Mouse (Mus musculus): ENCODE data around the gene Ispd.

Ispd gene

GRCm38 (mm10) chr12:36533160-36533900, 152.1 kb downstream of the Ispd start:
- in situ Hi-C loops (cut with MboI; ENCODE audit: low pct_unique_long_range_greater_than_20kb in 1 of 2, low sequenced_read_pairs in 2 of 2, unreplicated experiment in 1 of 2) = no loop called here

- in situ Hi-C loops (cut with MboI; ENCODE audit: low pct_unique_long_range_greater_than_20kb in 1 of 2, low sequenced_read_pairs in 2 of 2, unreplicated experiment in 1 of 2) = no loop called here
Observed at GRCm38 (mm10) chr12:36534589-36534988, 153.3 kb downstream of the Ispd start.

GRCm38 (mm10) chr12:36545318-36545717, 164.1 kb downstream of the Ispd start:
- in situ Hi-C loops (cut with MboI; ENCODE audit: low pct_unique_long_range_greater_than_20kb in 1 of 2, low sequenced_read_pairs in 2 of 2, unreplicated experiment in 1 of 2) = no loop called here

- in situ Hi-C loops (cut with MboI; ENCODE audit: low pct_unique_long_range_greater_than_20kb in 1 of 2, low sequenced_read_pairs in 2 of 2, unreplicated experiment in 1 of 2) = no loop called here
Observed at GRCm38 (mm10) chr12:36549474-36549873, 168.2 kb downstream of the Ispd start.

GRCm38 (mm10) chr12:36554697-36555096, 173.4 kb downstream of the Ispd start:
- in situ Hi-C loops (cut with MboI; ENCODE audit: low pct_unique_long_range_greater_than_20kb in 1 of 2, low sequenced_read_pairs in 2 of 2, unreplicated experiment in 1 of 2) = no loop called here

GRCm38 (mm10) chr12:36564146-36564545, 182.9 kb downstream of the Ispd start:
- in situ Hi-C loops (cut with MboI; ENCODE audit: low pct_unique_long_range_greater_than_20kb in 1 of 2, low sequenced_read_pairs in 2 of 2, unreplicated experiment in 1 of 2) = no loop called here

GRCm38 (mm10) chr12:36566974-36567373, 185.7 kb downstream of the Ispd start:
- in situ Hi-C loops (cut with MboI; ENCODE audit: low pct_unique_long_range_greater_than_20kb in 1 of 2, low sequenced_read_pairs in 2 of 2, unreplicated experiment in 1 of 2) = no loop called here

- in situ Hi-C loops (cut with MboI; ENCODE audit: low pct_unique_long_range_greater_than_20kb in 1 of 2, low sequenced_read_pairs in 2 of 2, unreplicated experiment in 1 of 2) = no loop called here
Observed at GRCm38 (mm10) chr12:36570414-36571095, 189.3 kb downstream of the Ispd start.

GRCm38 (mm10) chr12:36584828-36585227, 203.6 kb downstream of the Ispd start:
- in situ Hi-C loops (cut with MboI; ENCODE audit: low pct_unique_long_range_greater_than_20kb in 1 of 2, low sequenced_read_pairs in 2 of 2, unreplicated experiment in 1 of 2) = no loop called here

GRCm38 (mm10) chr12:36597539-36598250, 216.4 kb downstream of the Ispd start:
- in situ Hi-C loops (cut with MboI; ENCODE audit: low pct_unique_long_range_greater_than_20kb in 1 of 2, low sequenced_read_pairs in 2 of 2, unreplicated experiment in 1 of 2) = no loop called here

GRCm38 (mm10) chr12:36621960-36622736, 240.9 kb downstream of the Ispd start:
- in situ Hi-C loops (cut with MboI; ENCODE audit: low pct_unique_long_range_greater_than_20kb in 1 of 2, low sequenced_read_pairs in 2 of 2, unreplicated experiment in 1 of 2) = no loop called here

GRCm38 (mm10) chr12:36627204-36627603, 246.0 kb downstream of the Ispd start:
- in situ Hi-C loops (cut with MboI; ENCODE audit: low pct_unique_long_range_greater_than_20kb in 1 of 2, low sequenced_read_pairs in 2 of 2, unreplicated experiment in 1 of 2) = no loop called here

GRCm38 (mm10) chr12:36632427-36632826, 251.2 kb downstream of the Ispd start:
- in situ Hi-C loops (cut with MboI; ENCODE audit: low pct_unique_long_range_greater_than_20kb in 1 of 2, low sequenced_read_pairs in 2 of 2, unreplicated experiment in 1 of 2) = no loop called here

- in situ Hi-C loops (cut with MboI; ENCODE audit: low pct_unique_long_range_greater_than_20kb in 1 of 2, low sequenced_read_pairs in 2 of 2, unreplicated experiment in 1 of 2) = no loop called here
Observed at GRCm38 (mm10) chr12:36647514-36647913, 266.3 kb downstream of the Ispd start.

GRCm38 (mm10) chr12:36662496-36662895, 281.2 kb downstream of the Ispd start:
- in situ Hi-C loops (cut with MboI; ENCODE audit: low pct_unique_long_range_greater_than_20kb in 1 of 2, low sequenced_read_pairs in 2 of 2, unreplicated experiment in 1 of 2) = loop anchor here in 1 of 2 experiments (25.0 kb wide), 1 partner anchor 450 kb away; no protein-coding TSS in a partner anchor

GRCm38 (mm10) chr12:36664783-36665182, 283.5 kb downstream of the Ispd start:
- in situ Hi-C loops (cut with MboI; ENCODE audit: low pct_unique_long_range_greater_than_20kb in 1 of 2, low sequenced_read_pairs in 2 of 2, unreplicated experiment in 1 of 2) = loop anchor here in 1 of 2 experiments (25.0 kb wide), 1 partner anchor 452 kb away; no protein-coding TSS in a partner anchor

GRCm38 (mm10) chr12:36666771-36667170, 285.5 kb downstream of the Ispd start:
- in situ Hi-C loops (cut with MboI; ENCODE audit: low pct_unique_long_range_greater_than_20kb in 1 of 2, low sequenced_read_pairs in 2 of 2, unreplicated experiment in 1 of 2) = loop anchor here in 1 of 2 experiments (25.0 kb wide), 1 partner anchor 454 kb away; no protein-coding TSS in a partner anchor

- in situ Hi-C loops (cut with MboI; ENCODE audit: low pct_unique_long_range_greater_than_20kb in 1 of 2, low sequenced_read_pairs in 2 of 2, unreplicated experiment in 1 of 2) = loop anchor here in 1 of 2 experiments (25.0 kb wide), 1 partner anchor 458 kb away; no protein-coding TSS in a partner anchor
Observed at GRCm38 (mm10) chr12:36670164-36670908, 289.1 kb downstream of the Ispd start.

Data from mouse embryonic stem cell (cell line).